Mouse (Mus musculus): Measurements from ENCODE around the gene Peg10. TPM values are rescaled to one million over a fixed set of nuclear protein-coding genes. Genes with fewer than 3 reads are reported as not detected.
"Not testable (repeated sequence)": the region's sequence is repeated elsewhere in the genome, so short reads cannot be mapped to it uniquely, and the experiment has no call there.

Gene Peg10
- polyA plus RNA-seq, 1 experiment from 2014 or later, result 1.6 TPM

GRCm38 (mm10) chr6:4796281-4796680, 49.2 kb downstream of the Peg10 start:
- no peak overlapping the region for H3K9ac ChIP-seq (ENCODE audit: low read length)
- ATAC-seq (ENCODE audit: low read depth), result no peak
- H3K27me3 ChIP-seq (ENCODE audit: control insufficient read depth, insufficient read depth, low read depth, low read length), result no peaks in the 10 kb centered on the region
- no peak overlapping the region for H3K4me3 ChIP-seq (ENCODE audit: low read length)
- 88% methylated on average over 1 of the region's 1 CpGs for WGBS
- no peaks in the 10 kb centered on the region for H3K9me3 ChIP-seq (ENCODE audit: control insufficient read depth, low read length)
- H3K4me1 ChIP-seq (replicated peaks; ENCODE audit: control insufficient read depth, insufficient read depth, low read length), result no peaks in the 10 kb centered on the region
- H3K27ac ChIP-seq (ENCODE audit: low read length), result no peak overlapping the region
- no peaks in the 10 kb centered on the region for H3K36me3 ChIP-seq (ENCODE audit: control insufficient read depth, insufficient read depth, low read length)
- H3K4me2 ChIP-seq (ENCODE audit: low read depth, low read length), result no peak overlapping the region

DNA sequence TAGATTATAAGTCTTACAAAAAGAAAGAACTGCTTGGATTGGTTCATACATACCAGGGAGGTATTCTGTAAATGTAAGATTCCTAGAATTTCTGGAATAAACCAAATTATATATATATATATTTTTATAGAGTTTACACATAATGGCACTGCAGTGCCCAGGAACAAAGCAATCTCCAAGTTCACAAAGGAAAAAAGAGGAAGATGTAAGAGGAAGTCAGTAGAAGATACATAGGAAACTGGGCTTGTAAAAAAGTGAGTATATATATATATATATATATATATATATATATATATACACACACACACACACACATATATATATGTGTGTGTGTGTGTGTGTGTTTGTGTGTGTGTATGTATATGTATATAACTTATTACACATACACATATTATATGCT, 50.2 kb downstream of the Peg10 start:
- H3K36me3 ChIP-seq (ENCODE audit: control insufficient read depth, insufficient read depth, low read length); ATAC-seq (ENCODE audit: low read depth); H3K9me3 ChIP-seq (ENCODE audit: control insufficient read depth, low read length); H3K27me3 ChIP-seq (ENCODE audit: control insufficient read depth, insufficient read depth, low read depth, low read length); H3K4me3 ChIP-seq (ENCODE audit: low read length); H3K27ac ChIP-seq (ENCODE audit: low read length); H3K9ac ChIP-seq (ENCODE audit: low read length); H3K4me1 ChIP-seq (replicated peaks; ENCODE audit: control insufficient read depth, insufficient read depth, low read length); H3K4me2 ChIP-seq (ENCODE audit: low read depth, low read length): not testable (repeated sequence)

GRCm38 (mm10) chr6:4798382-4798781, 51.3 kb downstream of the Peg10 start:
- Histone ChIP-seq H3K9ac (ENCODE audit: low read length) (no peak overlapping the region), H3K27me3 (ENCODE audit: control insufficient read depth, insufficient read depth, low read depth, low read length) (no peaks in the 10 kb centered on the region), H3K36me3 (ENCODE audit: control insufficient read depth, insufficient read depth, low read length) (no peaks in the 10 kb centered on the region), H3K4me1 (replicated peaks; ENCODE audit: control insufficient read depth, insufficient read depth, low read length) (no peaks in the 10 kb centered on the region), H3K4me3 (ENCODE audit: low read length) (no peak overlapping the region), H3K4me2 (ENCODE audit: low read depth, low read length) (no peak overlapping the region), H3K9me3 (ENCODE audit: control insufficient read depth, low read length) (no peaks in the 10 kb centered on the region), H3K27ac (ENCODE audit: low read length) (0 out of 2 replicates have a peak overlapping the region, but pooled peaks have one; percentile 36)
- no peak; the same call in 1 of the 2 replicates for ATAC-seq (ENCODE audit: low read depth)
- WGBS, result 21% methylated on average over 2 of the region's 2 CpGs

DNA sequence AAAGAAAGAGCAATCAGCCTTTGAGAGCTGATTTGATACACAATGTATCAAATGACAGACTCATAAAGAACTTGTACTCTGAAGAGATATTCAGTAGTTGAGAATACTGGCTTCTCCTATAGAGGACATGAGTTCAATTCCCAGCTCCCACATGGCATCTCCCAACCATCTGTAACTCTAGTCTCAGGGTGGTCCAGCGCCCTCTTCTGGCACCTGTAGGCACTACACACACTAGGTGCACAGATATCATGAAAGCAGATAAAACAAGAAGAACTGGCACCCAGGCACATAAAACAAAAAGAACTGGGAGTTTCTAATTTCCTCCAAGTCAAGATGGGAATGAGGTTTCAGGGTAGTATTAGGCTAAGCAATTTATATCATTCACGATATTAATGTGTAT, 52.3 kb downstream of the Peg10 start:
- Histone ChIP-seq H3K4me3 (ENCODE audit: low read length) (no peak overlapping the region), H3K27me3 (ENCODE audit: control insufficient read depth, insufficient read depth, low read depth, low read length) (no peaks in the 10 kb centered on the region), H3K27ac (ENCODE audit: low read length) (no peak overlapping the region), H3K4me1 (replicated peaks; ENCODE audit: control insufficient read depth, insufficient read depth, low read length) (no peaks in the 10 kb centered on the region), H3K36me3 (ENCODE audit: control insufficient read depth, insufficient read depth, low read length) (no peaks in the 10 kb centered on the region), H3K4me2 (ENCODE audit: low read depth, low read length) (no peak overlapping the region), H3K9ac (ENCODE audit: low read length) (no peak overlapping the region), H3K9me3 (ENCODE audit: control insufficient read depth, low read length) (no peaks in the 10 kb centered on the region)
- WGBS, result 72% methylated on average over 2 of the region's 2 CpGs
- no peak for ATAC-seq (ENCODE audit: low read depth)

DNA sequence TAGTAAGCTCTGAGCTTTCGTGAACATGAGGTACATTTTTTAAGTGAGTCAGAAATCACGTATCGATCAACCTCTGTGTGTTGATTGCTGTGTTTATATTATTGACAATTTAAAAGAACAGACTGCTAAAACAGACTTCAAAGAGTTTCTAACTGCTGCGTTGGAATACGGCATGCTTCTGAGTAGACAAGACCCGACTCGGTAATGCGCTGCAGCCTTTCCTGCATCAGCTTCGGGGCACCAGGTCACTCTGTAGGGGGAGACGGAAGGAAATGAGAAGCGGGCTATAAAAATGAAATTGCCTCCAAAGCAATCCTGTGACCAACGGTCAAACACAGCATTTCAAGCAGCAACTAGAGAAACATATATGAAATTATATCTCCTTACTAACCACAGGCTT, 59.9 kb downstream of the Peg10 start:
- no peaks in the 10 kb centered on the region; the same call in 1 of the 2 replicates for H3K4me1 ChIP-seq (replicated peaks; ENCODE audit: control insufficient read depth, insufficient read depth, low read length)
- no peaks in the 10 kb centered on the region for H3K27me3 ChIP-seq (ENCODE audit: control insufficient read depth, insufficient read depth, low read depth, low read length)
- H3K27ac ChIP-seq (ENCODE audit: low read length), result no peak overlapping the region
- H3K4me2 ChIP-seq (ENCODE audit: low read depth, low read length), result no peak overlapping the region
- no peak overlapping the region for H3K4me3 ChIP-seq (ENCODE audit: low read length)
- WGBS, result 35% methylated on average over 12 of the region's 12 CpGs
- H3K9ac ChIP-seq (ENCODE audit: low read length), result no peak overlapping the region
- H3K9me3 ChIP-seq (ENCODE audit: control insufficient read depth, low read length), result no peaks in the 10 kb centered on the region
- ATAC-seq (ENCODE audit: low read depth), result no peak
- no peaks in the 10 kb centered on the region for H3K36me3 ChIP-seq (ENCODE audit: control insufficient read depth, insufficient read depth, low read length)

Other genes starting within 250 kb of the Peg10 start
- 771 and 862 TPM in 2 replicates for gene Col1a2, start 242.5 kb upstream of the Peg10 start, polyA plus RNA-seq (2015; fragmentation: Nextera tagmentation; extraction: Ambion mirVana)
- gene Casd1, start 146.5 kb upstream of the Peg10 start, polyA plus RNA-seq (2015; fragmentation: Nextera tagmentation; extraction: Ambion mirVana), result 29.9 and 32.2 TPM in 2 replicates
- 75.6 and 78.0 TPM in 2 replicates for gene Sgce, start 99 bp upstream of the Peg10 start, polyA plus RNA-seq (2015; fragmentation: Nextera tagmentation; extraction: Ambion mirVana)
- 15.4 and 16.2 TPM in 2 replicates for gene Ppp1r9a, start 155.6 kb downstream of the Peg10 start, polyA plus RNA-seq (2015; fragmentation: Nextera tagmentation; extraction: Ambion mirVana)

Measured in lung, embryonic 16.5 days (tissue).